Mouse (Mus musculus): ENCODE measurements around the gene Aldh18a1.

GRCm38 (mm10) chr19:40586908-40587307 lies 1.4 kb downstream of the Aldh18a1 start:
- TF ChIP-seq POLR2A (IDR thresholded peaks at IDR 0.05; ENCODE audit: control insufficient read depth, extremely low read depth, insufficient read depth, low read length, poor library complexity) (no peak), CTCF (IDR thresholded peaks at IDR 0.05; ENCODE audit: borderline replicate concordance, control insufficient read depth, extremely low read depth, insufficient read depth, low read length, poor library complexity) (no peak)

All from thymus, adult 2 months (tissue).